In the genomic region with DNA sequence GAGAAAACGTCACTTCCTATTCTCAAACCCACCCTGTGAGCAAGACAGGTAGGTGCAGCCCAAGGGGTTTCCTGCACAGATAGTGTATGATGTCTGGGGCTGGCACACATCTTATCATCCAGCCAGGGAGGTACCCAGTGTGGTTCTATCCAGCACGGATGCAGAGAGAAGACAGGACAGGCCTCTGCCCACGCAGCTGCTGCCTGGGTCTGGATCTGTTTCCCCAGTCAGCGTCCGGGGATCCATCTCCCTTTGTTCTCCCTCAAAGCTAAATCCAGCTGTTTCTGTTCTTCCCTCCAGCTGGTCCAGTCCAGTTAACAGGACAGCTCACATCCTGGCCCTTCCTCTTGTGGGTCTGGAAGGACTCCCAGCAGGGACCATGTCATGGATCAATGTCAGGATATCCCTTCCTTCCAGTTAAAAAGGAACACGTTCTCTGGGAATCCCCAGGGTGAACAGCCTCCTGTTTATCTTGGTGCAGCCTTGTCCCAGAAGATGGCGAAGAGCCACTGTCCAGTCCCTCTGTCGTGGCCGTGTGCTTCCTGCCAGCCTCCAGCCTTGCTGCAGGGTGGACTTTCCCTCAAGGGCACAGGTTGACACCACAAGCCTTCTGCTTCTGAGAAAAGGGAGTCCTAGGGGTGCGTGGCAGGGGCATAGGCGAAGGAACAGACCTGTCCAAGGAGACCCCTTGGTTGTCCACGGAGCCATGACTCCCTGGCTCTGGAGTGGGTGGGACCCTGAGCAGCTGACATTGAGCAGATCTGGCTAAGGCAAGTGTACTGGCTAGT, we compare ENCODE assay signal across 8 mouse cellular contexts.
A peak's percentile ranks its signal among the peaks of the same experiment; 100 is the strongest.
DNase-seq lines count a peak whose midpoint lies in the region; ATAC-seq lines count a peak whose summit lies in the region.

No protein-coding gene starts in this region.

- ATAC-seq in limb, embryonic 13.5 days (ENCODE audit: low FRiP score, low read depth), result peak; percentile 11; the same call in 1 of the 2 replicates
- ATAC-seq in frontal cortex, adult (ENCODE audit: low TSS enrichment), result no peak
- ATAC-seq in hindbrain, embryonic 11.5 days (ENCODE audit: low FRiP score), result no peak

- H3K4me1 ChIP-seq in limb, embryonic 13.5 days, result no peaks in the 10 kb centered on the region; the same call in 1 of the 2 replicates
- no peaks in the 10 kb centered on the region for H3K4me1 ChIP-seq in hindbrain, embryonic 11.5 days (replicated peaks; ENCODE audit: control insufficient read depth, insufficient read depth, low read length)

- no peaks in the 10 kb centered on the region for H3K36me3 ChIP-seq in limb, embryonic 13.5 days
- no peaks in the 10 kb centered on the region for H3K36me3 ChIP-seq in hindbrain, embryonic 11.5 days (ENCODE audit: control insufficient read depth, insufficient read depth, low read length)

- no peaks in the 10 kb centered on the region for H3K27me3 ChIP-seq in limb, embryonic 13.5 days
- H3K27me3 ChIP-seq in hindbrain, embryonic 11.5 days (ENCODE audit: control insufficient read depth, insufficient read depth, low read length), result no peaks in the 10 kb centered on the region

- H3K9me3 ChIP-seq in limb, embryonic 13.5 days, result no peaks in the 10 kb centered on the region
- no peaks in the 10 kb centered on the region for H3K9me3 ChIP-seq in hindbrain, embryonic 11.5 days (ENCODE audit: control insufficient read depth, low read length)

- intact Hi-C loops in heart, postnatal 14 days (cut with DNase I), result no loop called here

- no peak overlapping the region for H3K4me3 ChIP-seq in limb, embryonic 13.5 days
- H3K4me3 ChIP-seq in hindbrain, embryonic 11.5 days (ENCODE audit: low read depth, low read length), result no peak overlapping the region

- 64% methylated on average over 12 of the region's 12 CpGs for WGBS in limb, embryonic 13.5 days
- WGBS in hindbrain, embryonic 11.5 days, result 68% methylated on average over 12 of the region's 12 CpGs

- DNase-seq in urinary bladder, postnatal 14 days (ENCODE audit: low spot score), result peak; percentile 54
- no peak for DNase-seq in urinary bladder, adult 2 months (ENCODE audit: low spot score)
- DNase-seq in heart, postnatal 14 days, result peak; percentile 72 to 73
- no peak for DNase-seq in embryo, embryonic 11 days
- DNase-seq in hindbrain, embryonic 11.5 days (ENCODE audit: low spot score), result no peak
- no peak for DNase-seq in left cerebral cortex, adult 8-10 months (ENCODE audit: low spot score in 2 of 2)

- no peak overlapping the region; the same call in 1 of the 2 replicates for H3K27ac ChIP-seq in limb, embryonic 13.5 days
- H3K27ac ChIP-seq in hindbrain, embryonic 11.5 days (ENCODE audit: low read depth, low read length), result no peak overlapping the region

- no peak overlapping the region for H3K9ac ChIP-seq in limb, embryonic 13.5 days
- no peak overlapping the region for H3K9ac ChIP-seq in hindbrain, embryonic 11.5 days (ENCODE audit: low read depth, low read length)

- no peak overlapping the region for H3K4me2 ChIP-seq in limb, embryonic 13.5 days (replicated peaks)
- no peak overlapping the region for H3K4me2 ChIP-seq in hindbrain, embryonic 11.5 days (replicated peaks; ENCODE audit: low read depth, low read length)

Comparison
In these comparisons a context has a peak if more than half of its experiments do, and no peak if none do; other contexts are left out.
1. DNase-seq: peak in urinary bladder, postnatal 14 days (single experiment) and heart, postnatal 14 days (2 of 2); none in urinary bladder, adult 2 months (single experiment), embryo, embryonic 11 days (single experiment), hindbrain, embryonic 11.5 days (single experiment) and left cerebral cortex, adult 8-10 months (0 of 2).